In genomic region chr16:38483582-38484309, GRCm38 (mm10) we compare ENCODE assay signal across 8 mouse cellular contexts. TPM values are rescaled to one million over a fixed set of nuclear protein-coding genes. Genes with fewer than 3 reads are reported as not detected.
A peak's percentile ranks its signal among the peaks of the same experiment; 100 is the strongest.
DNase-seq lines count a peak whose midpoint lies in the region; ATAC-seq and TF ChIP-seq lines count a peak whose summit lies in the region.

No protein-coding gene starts in this region.

- H3K27me3 ChIP-seq in hindbrain, embryonic 14.5 days (ENCODE audit: control insufficient read depth, insufficient read depth, low read length) = peaks cover 11% of the 10 kb centered on the region; the same call in 1 of the 2 replicates
- peaks cover 9% of the 10 kb centered on the region; the same call in 1 of the 2 replicates for H3K27me3 ChIP-seq in liver, postnatal 0 days (ENCODE audit: insufficient read depth, low read length)
- H3K27me3 ChIP-seq in neural tube, embryonic 15.5 days (replicated peaks) = 0 out of 2 replicates have a peak, but pooled peaks cover 7% of the 10 kb centered on the region

- 0 out of 2 replicates have a peak overlapping the region, but pooled peaks have one; percentile 28 for H3K9ac ChIP-seq in hindbrain, embryonic 14.5 days
- H3K9ac ChIP-seq in liver, postnatal 0 days (replicated peaks) = no peak overlapping the region; the same call in 1 of the 2 replicates
- peak overlapping the region; percentile 20; the same call in 1 of the 2 replicates for H3K9ac ChIP-seq in neural tube, embryonic 15.5 days (replicated peaks)

- no peaks in the 10 kb centered on the region for H3K9me3 ChIP-seq in hindbrain, embryonic 14.5 days (ENCODE audit: control insufficient read depth, low read length)
- no peaks in the 10 kb centered on the region for H3K9me3 ChIP-seq in liver, postnatal 0 days (ENCODE audit: low read length)
- no peaks in the 10 kb centered on the region for H3K9me3 ChIP-seq in neural tube, embryonic 15.5 days (replicated peaks)

- TF ChIP-seq POLR2A in bone marrow, adult 2 months (IDR thresholded peaks at IDR 0.05; ENCODE audit: borderline replicate concordance, control insufficient read depth, low read depth, low read length) = no peak

- TF ChIP-seq CTCF in bone marrow, adult 2 months (IDR thresholded peaks at IDR 0.05; ENCODE audit: control insufficient read depth, insufficient read depth, low read length) = no peak
- no peak for TF ChIP-seq CTCF in liver, postnatal 0 days (IDR thresholded peaks at IDR 0.05; ENCODE audit: low read depth)

- no peak for TF ChIP-seq EP300 in liver, postnatal 0 days (IDR thresholded peaks at IDR 0.05; ENCODE audit: low read depth)

- peaks cover 1% of the 10 kb centered on the region for H3K4me1 ChIP-seq in bone marrow, adult 2 months (ENCODE audit: control insufficient read depth, insufficient read depth, low read length)
- H3K4me1 ChIP-seq in hindbrain, embryonic 14.5 days (replicated peaks; ENCODE audit: control insufficient read depth, insufficient read depth, low read length) = 0 out of 2 replicates have a peak, but pooled peaks cover 6% of the 10 kb centered on the region
- peaks cover 10% of the 10 kb centered on the region; the same call in 1 of the 2 replicates for H3K4me1 ChIP-seq in liver, postnatal 0 days (ENCODE audit: insufficient read depth)
- H3K4me1 ChIP-seq in neural tube, embryonic 15.5 days = 0 out of 2 replicates have a peak, but pooled peaks cover 6% of the 10 kb centered on the region

- H3K27ac ChIP-seq in bone marrow, adult 2 months (ENCODE audit: control insufficient read depth, insufficient read depth, low read depth, low read length, poor library complexity) = peak overlapping the region; percentile 12; the same call in 1 of the 2 replicates
- no peak overlapping the region for H3K27ac ChIP-seq in hindbrain, embryonic 14.5 days
- H3K27ac ChIP-seq in liver, postnatal 0 days (ENCODE audit: low read depth) = no peak overlapping the region
- H3K27ac ChIP-seq in neural tube, embryonic 15.5 days (replicated peaks) = no peak overlapping the region

- 15% methylated on average over 42 of the region's 42 CpGs for WGBS in bone marrow, adult 2 months
- WGBS in hindbrain, embryonic 14.5 days = 34% methylated on average over 42 of the region's 42 CpGs
- WGBS in liver, postnatal 0 days (ENCODE audit: insufficient replicate concordance) = 20% methylated on average over 42 of the region's 42 CpGs
- 36% methylated on average over 42 of the region's 42 CpGs for WGBS in neural tube, embryonic 15.5 days

- H3K4me3 ChIP-seq in bone marrow, adult 2 months (replicated peaks; ENCODE audit: control insufficient read depth, low read depth, low read length) = peak overlapping the region; percentile 51
- peak overlapping the region; percentile 27 for H3K4me3 ChIP-seq in hindbrain, embryonic 14.5 days (replicated peaks; ENCODE audit: low read length)
- H3K4me3 ChIP-seq in liver, postnatal 0 days (ENCODE audit: low read depth, low read length) = peak overlapping the region; percentile 42
- peak overlapping the region; percentile 32 for H3K4me3 ChIP-seq in neural tube, embryonic 15.5 days (replicated peaks)

- no peak for ATAC-seq in hindbrain, embryonic 14.5 days (ENCODE audit: low FRiP score)
- peak; percentile 21; the same call in 1 of the 2 replicates for ATAC-seq in liver, postnatal 0 days
- peak; percentile 38 for ATAC-seq in neural tube, embryonic 15.5 days (ENCODE audit: low FRiP score)

- DNase-seq in adrenal gland, postnatal 14 days = peak; percentile 19
- DNase-seq in adrenal gland, postnatal 25 days = no peak
- DNase-seq in hindbrain, embryonic 14.5 days (ENCODE audit: low spot score) = no peak
- no peak for DNase-seq in liver, postnatal 0 days
- no peak for DNase-seq in c-Kit-positive CD71-positive TER-119-positive erythroid progenitor cells, embryonic 14.5 days (ENCODE audit: low spot score)
- no peak for DNase-seq in cerebellum, adult 18-20 months

- H3K4me2 ChIP-seq in hindbrain, embryonic 14.5 days (replicated peaks) = peak overlapping the region; percentile 53
- H3K4me2 ChIP-seq in liver, postnatal 0 days (ENCODE audit: low read depth, low read length) = peak overlapping the region; percentile 67
- peak overlapping the region; percentile 57 for H3K4me2 ChIP-seq in neural tube, embryonic 15.5 days

- no peaks in the 10 kb centered on the region for H3K36me3 ChIP-seq in hindbrain, embryonic 14.5 days (replicated peaks; ENCODE audit: control insufficient read depth, insufficient read depth)
- H3K36me3 ChIP-seq in liver, postnatal 0 days (replicated peaks; ENCODE audit: insufficient read depth, low read length) = no peaks in the 10 kb centered on the region
- no peaks in the 10 kb centered on the region for H3K36me3 ChIP-seq in neural tube, embryonic 15.5 days

RNA-seq across cellular contexts. Expression of gene Cd80, which starts 28.4 kb away (rescaled TPM):
- total RNA-seq in adrenal gland, postnatal 14 days (2021) = 0.56 and 2.0 TPM in 2 replicates
- 0.67 TPM in 1 of 2 replicates, not detected in the other for total RNA-seq in adrenal gland, postnatal 25 days (2021)
- polyA plus RNA-seq in bone marrow, adult 2 months (2011; ENCODE audit: insufficient read depth, insufficient read length, low replicate concordance, missing spikeins) = 1.6 and 2.0 TPM in 2 replicates
- polyA plus RNA-seq in hindbrain, embryonic 14.5 days (2014; fragmentation: Nextera tagmentation; extraction: Ambion mirVana) = 0.64 and 0.88 TPM in 2 replicates
- 0.13 and 0.15 TPM in 2 replicates for polyA plus RNA-seq in liver, postnatal 0 days (2015; fragmentation: Nextera tagmentation; extraction: Ambion mirVana)
- 0.37 and 0.44 TPM in 2 replicates for polyA plus RNA-seq in neural tube, embryonic 15.5 days (2015; fragmentation: Nextera tagmentation; extraction: Ambion mirVana)

RNA-seq across cellular contexts. Expression of gene Adprh, which starts 31.2 kb away (rescaled TPM):
- 41.2 and 42.2 TPM in 2 replicates for total RNA-seq in adrenal gland, postnatal 14 days (2021)
- 44.3 and 52.0 TPM in 2 replicates for total RNA-seq in adrenal gland, postnatal 25 days (2021)
- polyA plus RNA-seq in bone marrow, adult 2 months (2011; ENCODE audit: insufficient read depth, insufficient read length, low replicate concordance, missing spikeins) = 5.1 and 19.3 TPM in 2 replicates
- polyA plus RNA-seq in hindbrain, embryonic 14.5 days (2014; fragmentation: Nextera tagmentation; extraction: Ambion mirVana) = 136 and 146 TPM in 2 replicates
- polyA plus RNA-seq in liver, postnatal 0 days (2015; fragmentation: Nextera tagmentation; extraction: Ambion mirVana) = 17.9 and 22.2 TPM in 2 replicates
- polyA plus RNA-seq in neural tube, embryonic 15.5 days (2015; fragmentation: Nextera tagmentation; extraction: Ambion mirVana) = 142 and 153 TPM in 2 replicates

RNA-seq across cellular contexts. Expression of gene Timmdc1, which starts 38.7 kb away (rescaled TPM):
- total RNA-seq in adrenal gland, postnatal 14 days (2021) = 46.2 and 46.5 TPM in 2 replicates
- 39.1 and 44.3 TPM in 2 replicates for total RNA-seq in adrenal gland, postnatal 25 days (2021)
- polyA plus RNA-seq in bone marrow, adult 2 months (2011; ENCODE audit: insufficient read depth, insufficient read length, low replicate concordance, missing spikeins) = 9.8 and 13.9 TPM in 2 replicates
- 25.0 and 29.8 TPM in 2 replicates for polyA plus RNA-seq in hindbrain, embryonic 14.5 days (2014; fragmentation: Nextera tagmentation; extraction: Ambion mirVana)
- polyA plus RNA-seq in liver, postnatal 0 days (2015; fragmentation: Nextera tagmentation; extraction: Ambion mirVana) = 14.8 and 17.0 TPM in 2 replicates
- 33.4 and 34.8 TPM in 2 replicates for polyA plus RNA-seq in neural tube, embryonic 15.5 days (2015; fragmentation: Nextera tagmentation; extraction: Ambion mirVana)

RNA-seq across cellular contexts. Expression of gene Pla1a, which starts 50.8 kb away (rescaled TPM):
- 21.4 and 27.2 TPM in 2 replicates for total RNA-seq in adrenal gland, postnatal 14 days (2021)
- 30.8 and 37.4 TPM in 2 replicates for total RNA-seq in adrenal gland, postnatal 25 days (2021)
- polyA plus RNA-seq in bone marrow, adult 2 months (2011; ENCODE audit: insufficient read depth, insufficient read length, low replicate concordance, missing spikeins) = 1.5 TPM in 1 of 2 replicates, not detected in the other
- polyA plus RNA-seq in hindbrain, embryonic 14.5 days (2014; fragmentation: Nextera tagmentation; extraction: Ambion mirVana) = 0.32 and 0.38 TPM in 2 replicates
- polyA plus RNA-seq in liver, postnatal 0 days (2015; fragmentation: Nextera tagmentation; extraction: Ambion mirVana) = 49.8 and 55.8 TPM in 2 replicates
- 1.2 and 1.4 TPM in 2 replicates for polyA plus RNA-seq in neural tube, embryonic 15.5 days (2015; fragmentation: Nextera tagmentation; extraction: Ambion mirVana)
